ENCODE assay signal across 13 mouse cellular contexts in genomic region chr4:32905381-32905780, GRCm38 (mm10). TPM values are rescaled to one million over a fixed set of nuclear protein-coding genes. Genes with fewer than 3 reads are reported as not detected.
"Had no signal": no experiment of that assay in that cellular context is flagged by ENCODE, and none has a peak within 500 bp of the region (broad histone marks: within the 10 kb centered on the region; RNA-seq: fewer than 3 reads in every experiment).

No protein-coding gene starts in this region.

- H3K27ac ChIP-seq: kidney, embryonic 15.5 days; left cerebral cortex, adult 2 months; limb, embryonic 10.5 days; liver, embryonic 15.5 days; midbrain, embryonic 13.5 days; neural tube, embryonic 12.5 days; stomach, embryonic 15.5 days had no signal

- H3K4me3 ChIP-seq: kidney, embryonic 15.5 days; left cerebral cortex, adult 2 months; limb, embryonic 10.5 days; liver, embryonic 15.5 days; midbrain, embryonic 13.5 days; neural tube, embryonic 12.5 days; stomach, embryonic 15.5 days had no signal

- DNase-seq: kidney, adult 18-20 months; kidney, postnatal 14 days; lung, adult 2 months; lung, postnatal 36 days; right cerebral cortex, postnatal 14 days had no signal

- H3K27me3 ChIP-seq: kidney, embryonic 15.5 days; liver, embryonic 15.5 days; midbrain, embryonic 13.5 days; neural tube, embryonic 12.5 days; stomach, embryonic 15.5 days had no signal

- H3K4me1 ChIP-seq: stomach, embryonic 15.5 days had no signal

- H3K36me3 ChIP-seq: kidney, embryonic 15.5 days; limb, embryonic 10.5 days; liver, embryonic 15.5 days; midbrain, embryonic 13.5 days; neural tube, embryonic 12.5 days; stomach, embryonic 15.5 days had no signal

RNA-seq across cellular contexts. Expression of gene Ankrd6, which starts 45.3 kb away (rescaled TPM):
- total RNA-seq: neutrophil, adult 5-6 weeks had no signal
